Mouse (Mus musculus): ENCODE data around the gene Scn4b. TPM values are rescaled to one million over a fixed set of nuclear protein-coding genes. Genes with fewer than 3 reads are reported as not detected.

The Scn4b gene
- polyA plus RNA-seq, 1 experiment from 2014 or later = 0.28 TPM

DNA sequence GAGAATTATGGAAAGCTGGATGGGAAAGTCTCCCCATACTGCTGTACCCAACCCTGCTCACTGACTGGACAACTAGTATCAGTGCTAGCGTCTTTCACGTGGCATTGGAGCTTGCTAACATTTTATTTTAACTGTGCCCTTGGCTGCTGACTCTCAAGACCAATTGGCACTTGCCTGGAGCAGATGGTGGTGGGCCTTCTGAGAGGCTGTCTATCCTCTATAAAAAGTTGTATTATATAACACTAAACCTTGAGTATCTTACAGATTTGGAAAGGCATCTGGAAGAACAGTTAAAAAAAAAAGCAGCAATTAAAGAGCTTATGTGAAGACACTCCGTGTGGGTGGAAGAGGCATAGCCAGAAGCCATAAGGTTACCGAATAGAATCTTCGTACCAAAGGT, 32.0 kb downstream of the Scn4b start:
- WGBS = 86% methylated on average over 5 of the region's 5 CpGs
- H3K4me2 ChIP-seq = no peak overlapping the region
- ATAC-seq (ENCODE audit: insufficient number of reproducible peaks, insufficient read depth, low FRiP score, low TSS enrichment, low read depth) = no peak
- H3K9me3 ChIP-seq = 0 out of 2 replicates have a peak, but pooled peaks cover 4% of the 10 kb centered on the region
- H3K4me3 ChIP-seq (replicated peaks) = no peak overlapping the region
- H3K36me3 ChIP-seq = no peaks in the 10 kb centered on the region
- H3K27ac ChIP-seq = no peak overlapping the region
- no peaks in the 10 kb centered on the region for H3K27me3 ChIP-seq
- H3K4me1 ChIP-seq (replicated peaks) = no peaks in the 10 kb centered on the region
- no peak overlapping the region for H3K9ac ChIP-seq (replicated peaks)

- WGBS = 70% methylated on average over 1 of the region's 1 CpGs
- Histone ChIP-seq H3K9ac (replicated peaks) (no peak overlapping the region), H3K9me3 (0 out of 2 replicates have a peak, but pooled peaks cover 4% of the 10 kb centered on the region), H3K4me2 (no peak overlapping the region), H3K27me3 (no peaks in the 10 kb centered on the region), H3K4me1 (replicated peaks) (no peaks in the 10 kb centered on the region), H3K27ac (no peak overlapping the region), H3K4me3 (replicated peaks) (no peak overlapping the region), H3K36me3 (no peaks in the 10 kb centered on the region)
- ATAC-seq (ENCODE audit: insufficient number of reproducible peaks, insufficient read depth, low FRiP score, low TSS enrichment, low read depth) = no peak
Measured at GRCm38 (mm10) chr9:45171073-45171610, 32.9 kb downstream of the Scn4b start.

GRCm38 (mm10) chr9:45173475-45173874, 35.3 kb downstream of the Scn4b start:
- WGBS = 64% methylated on average over 3 of the region's 3 CpGs
- Histone ChIP-seq H3K4me2 (no peak overlapping the region), H3K4me1 (replicated peaks) (no peaks in the 10 kb centered on the region), H3K9me3 (0 out of 2 replicates have a peak, but pooled peaks cover 4% of the 10 kb centered on the region), H3K4me3 (replicated peaks) (no peak overlapping the region), H3K9ac (replicated peaks) (no peak overlapping the region), H3K36me3 (no peaks in the 10 kb centered on the region), H3K27ac (no peak overlapping the region), H3K27me3 (no peaks in the 10 kb centered on the region)
- ATAC-seq (ENCODE audit: insufficient number of reproducible peaks, insufficient read depth, low FRiP score, low TSS enrichment, low read depth) = no peak

DNA sequence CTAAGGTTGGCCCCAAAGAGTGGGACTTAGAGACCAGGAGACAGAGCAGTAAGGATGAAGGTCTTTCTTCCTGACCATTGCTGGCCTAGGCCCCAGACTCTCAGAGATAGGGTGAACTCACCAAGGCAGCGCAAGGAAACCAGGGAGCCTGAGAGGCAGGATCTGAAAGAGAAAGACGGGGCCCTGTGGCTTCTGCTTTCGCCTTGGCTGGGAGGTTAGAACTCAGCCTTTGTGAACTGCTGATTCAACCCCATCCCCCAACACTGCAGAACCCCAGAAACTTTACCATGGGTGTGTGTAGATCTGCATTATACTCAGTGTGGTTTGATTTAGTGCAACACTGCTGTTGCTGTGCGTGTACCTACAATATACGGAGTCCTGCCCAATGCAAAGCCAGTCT, 41.1 kb downstream of the Scn4b start:
- Histone ChIP-seq H3K4me2 (no peak overlapping the region), H3K4me3 (replicated peaks) (no peak overlapping the region), H3K36me3 (no peaks in the 10 kb centered on the region), H3K27me3 (no peaks in the 10 kb centered on the region; the same call in 1 of the 2 replicates), H3K9me3 (no peaks in the 10 kb centered on the region), H3K9ac (replicated peaks) (no peak overlapping the region), H3K27ac (no peak overlapping the region), H3K4me1 (replicated peaks) (peaks cover 4% of the 10 kb centered on the region; the same call in 1 of the 2 replicates)
- WGBS = 87% methylated on average over 5 of the region's 5 CpGs
- no peak for ATAC-seq (ENCODE audit: insufficient number of reproducible peaks, insufficient read depth, low FRiP score, low TSS enrichment, low read depth)

DNA sequence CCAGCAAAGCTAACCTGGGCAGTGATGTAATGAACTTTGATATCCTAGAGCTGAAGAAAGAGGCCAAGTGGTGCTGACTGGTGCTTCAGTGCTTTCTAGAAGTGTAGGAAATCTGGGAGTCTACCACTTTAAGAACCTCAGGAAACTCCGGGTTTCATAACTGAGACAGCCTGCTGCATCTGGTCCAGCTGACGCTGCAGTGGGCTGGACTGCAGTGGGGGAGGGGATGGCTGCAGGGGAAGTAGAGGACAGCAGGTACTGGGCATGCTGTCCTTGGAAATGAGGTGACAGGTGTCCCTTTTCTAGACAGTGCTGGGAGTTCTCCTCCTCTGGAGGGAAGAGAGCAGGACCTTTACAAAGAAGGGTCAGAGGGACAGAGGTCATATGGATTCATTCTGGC, 43.6 kb downstream of the Scn4b start, which contains the start of gene BC049352:
Gene BC049352 (plus strand): TSS at position 238 of the 400 bp plus-strand sequence.
- Histone ChIP-seq H3K27me3 (no peaks in the 10 kb centered on the region; the same call in 1 of the 2 replicates), H3K9ac (replicated peaks) (no peak within 1 kb of the TSS), H3K4me1 (replicated peaks) (peaks cover 4% of the 10 kb centered on the region; the same call in 1 of the 2 replicates), H3K4me2 (no peak within 1 kb of the TSS), H3K4me3 (replicated peaks) (no peak within 1 kb of the TSS), H3K27ac (no peak within 1 kb of the TSS), H3K36me3 (no peaks in the 10 kb centered on the region), H3K9me3 (no peaks in the 10 kb centered on the region)
- no peak for ATAC-seq (ENCODE audit: insufficient number of reproducible peaks, insufficient read depth, low FRiP score, low TSS enrichment, low read depth)
- WGBS = 9% methylated on average over 2 of the region's 2 CpGs

GRCm38 (mm10) chr9:45182521-45182920, 44.3 kb downstream of the Scn4b start:
- H3K36me3 ChIP-seq = no peaks in the 10 kb centered on the region
- H3K4me1 ChIP-seq (replicated peaks) = peaks cover 4% of the 10 kb centered on the region; the same call in 1 of the 2 replicates
- H3K9me3 ChIP-seq = no peaks in the 10 kb centered on the region
- no peak overlapping the region for H3K4me3 ChIP-seq (replicated peaks)
- ATAC-seq (ENCODE audit: insufficient number of reproducible peaks, insufficient read depth, low FRiP score, low TSS enrichment, low read depth) = no peak
- 60% methylated on average over 3 of the region's 3 CpGs for WGBS
- H3K27me3 ChIP-seq = no peaks in the 10 kb centered on the region; the same call in 1 of the 2 replicates
- H3K27ac ChIP-seq = no peak overlapping the region
- no peak overlapping the region for H3K4me2 ChIP-seq
- no peak overlapping the region for H3K9ac ChIP-seq (replicated peaks)

DNA sequence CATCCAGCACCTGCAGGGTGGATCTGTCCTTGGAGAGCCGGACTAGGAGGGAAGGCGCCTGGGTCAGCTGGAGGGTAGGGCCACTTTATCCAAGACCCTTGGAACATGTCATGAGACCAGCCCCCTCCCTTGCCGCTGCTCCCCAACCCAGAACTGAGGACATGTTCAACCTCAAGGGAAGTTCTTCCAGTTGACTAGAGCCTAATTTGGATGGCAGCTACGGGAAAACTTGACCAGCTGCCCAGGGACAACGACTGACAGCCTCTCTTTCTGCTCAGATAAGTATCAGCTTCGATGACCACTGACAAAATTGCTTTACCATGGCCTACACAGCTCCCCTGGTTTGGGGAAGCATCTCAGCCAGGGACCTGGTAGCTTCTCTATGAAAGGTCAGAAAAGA, 45.1 kb downstream of the Scn4b start:
- ATAC-seq (ENCODE audit: insufficient number of reproducible peaks, insufficient read depth, low FRiP score, low TSS enrichment, low read depth) = no peak
- Histone ChIP-seq H3K27ac (no peak overlapping the region), H3K9ac (replicated peaks) (no peak overlapping the region), H3K4me1 (replicated peaks) (peaks cover 4% of the 10 kb centered on the region; the same call in 1 of the 2 replicates), H3K4me3 (replicated peaks) (no peak overlapping the region), H3K9me3 (no peaks in the 10 kb centered on the region), H3K4me2 (no peak overlapping the region), H3K27me3 (no peaks in the 10 kb centered on the region; the same call in 1 of the 2 replicates), H3K36me3 (no peaks in the 10 kb centered on the region)
- WGBS = 81% methylated on average over 6 of the region's 6 CpGs

DNA sequence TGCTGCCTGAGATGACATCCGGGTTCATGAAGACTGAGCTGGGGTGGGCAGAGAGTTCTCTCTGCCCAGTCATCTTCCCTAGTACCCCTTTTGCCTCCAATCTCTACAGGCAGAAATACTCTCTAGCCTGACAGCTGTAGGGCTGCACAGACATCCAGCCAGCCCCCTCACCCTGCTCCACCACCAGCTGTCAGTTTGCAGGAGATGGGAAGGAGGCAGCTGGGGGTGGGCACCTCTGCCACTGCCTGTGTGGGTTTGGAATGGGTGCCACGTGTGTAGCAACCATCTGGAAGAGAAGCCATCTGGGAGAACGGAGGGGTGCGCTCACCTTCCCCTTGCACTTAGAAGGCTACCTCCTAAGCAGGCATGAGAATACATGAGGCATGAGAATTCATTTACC, 47.1 kb downstream of the Scn4b start:
- 79% methylated on average over 4 of the region's 4 CpGs for WGBS
- Histone ChIP-seq H3K4me3 (replicated peaks) (no peak overlapping the region), H3K4me1 (replicated peaks) (peaks cover 4% of the 10 kb centered on the region; the same call in 1 of the 2 replicates), H3K27me3 (no peaks in the 10 kb centered on the region; the same call in 1 of the 2 replicates), H3K27ac (no peak overlapping the region), H3K36me3 (no peaks in the 10 kb centered on the region), H3K9ac (replicated peaks) (no peak overlapping the region), H3K4me2 (no peak overlapping the region), H3K9me3 (no peaks in the 10 kb centered on the region)
- ATAC-seq (ENCODE audit: insufficient number of reproducible peaks, insufficient read depth, low FRiP score, low TSS enrichment, low read depth) = no peak

DNA sequence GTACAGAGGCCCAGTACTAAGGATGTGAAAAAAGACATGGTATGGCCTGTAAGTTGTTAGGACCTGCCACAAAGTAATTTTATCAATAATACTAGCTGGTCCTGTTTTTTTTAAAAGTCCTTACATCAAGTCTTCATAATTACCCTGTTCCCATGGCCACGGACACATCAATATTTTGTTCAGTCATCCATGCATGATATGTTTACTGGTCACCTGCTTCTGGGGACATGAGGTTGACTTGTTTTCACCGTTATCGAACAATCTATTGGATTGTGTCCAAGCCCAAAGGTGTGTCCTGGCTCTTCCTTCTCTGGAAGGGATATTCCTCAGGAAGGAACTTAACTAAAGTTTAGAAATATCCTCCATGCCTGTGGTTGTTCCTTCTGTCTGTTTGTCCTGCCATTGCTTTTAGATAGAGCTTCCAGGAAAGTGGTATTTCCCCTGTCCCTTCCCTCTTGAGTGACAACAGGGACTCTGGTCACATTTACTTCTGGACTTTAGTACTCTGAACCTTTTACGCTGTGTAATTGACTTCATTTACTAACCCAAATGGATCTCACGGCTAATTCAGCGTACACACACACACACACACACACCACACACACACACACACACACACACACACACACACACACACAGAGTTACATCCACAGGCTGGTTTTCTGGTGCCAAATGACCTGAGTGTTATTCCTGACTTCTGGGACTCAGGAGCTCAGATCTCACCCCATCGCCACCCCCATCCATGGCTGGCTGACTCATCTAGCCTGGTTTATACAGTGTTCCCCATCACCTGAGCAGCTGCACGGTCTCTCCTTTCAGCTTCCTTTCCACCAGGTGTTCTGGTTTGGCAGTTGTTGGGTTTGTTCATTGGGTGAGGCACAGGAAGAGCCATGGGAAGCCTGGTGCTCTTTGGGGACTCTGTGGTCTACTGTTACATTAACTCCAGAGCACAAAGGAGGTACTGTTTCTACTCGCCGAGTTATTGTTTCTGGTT, 50.7 kb downstream of the Scn4b start:
- no peak for ATAC-seq (ENCODE audit: insufficient number of reproducible peaks, insufficient read depth, low FRiP score, low TSS enrichment, low read depth)
- Histone ChIP-seq H3K27me3 (no peaks in the 10 kb centered on the region), H3K9ac (replicated peaks) (no peak overlapping the region), H3K4me2 (no peak overlapping the region), H3K4me1 (replicated peaks) (no peaks in the 10 kb centered on the region), H3K9me3 (no peaks in the 10 kb centered on the region), H3K36me3 (no peaks in the 10 kb centered on the region), H3K27ac (no peak overlapping the region), H3K4me3 (replicated peaks) (no peak overlapping the region)
- 84% methylated on average over 9 of the region's 10 CpGs for WGBS

DNA sequence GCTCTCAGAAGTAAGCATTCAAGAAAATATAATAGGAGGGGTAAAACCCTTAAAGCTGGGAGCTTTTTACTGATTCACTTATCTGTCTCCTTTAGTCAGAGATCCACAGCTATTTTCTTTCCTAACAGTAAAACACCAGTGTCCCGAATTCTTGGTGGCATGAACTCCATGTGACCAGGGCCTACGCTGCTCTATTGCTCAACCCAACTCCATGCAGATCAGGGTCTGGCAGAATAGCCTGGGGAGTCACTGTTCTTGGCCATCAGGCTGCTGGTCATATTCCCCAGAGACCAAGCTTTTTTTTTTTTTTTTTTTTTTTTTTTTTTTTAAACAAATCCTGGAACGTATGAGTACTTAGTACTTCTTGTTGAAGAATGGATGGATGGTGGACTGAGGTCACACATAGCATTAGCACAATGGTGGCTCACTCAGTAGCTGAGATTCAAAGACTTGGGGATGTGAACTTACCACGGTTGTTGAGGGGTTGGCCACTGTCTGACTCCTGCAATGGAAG, 51.5 kb downstream of the Scn4b start:
- Histone ChIP-seq H3K27me3 (no peaks in the 10 kb centered on the region), H3K9me3 (no peaks in the 10 kb centered on the region), H3K4me2 (no peak overlapping the region), H3K9ac (replicated peaks) (no peak overlapping the region), H3K27ac (no peak overlapping the region), H3K4me1 (replicated peaks) (no peaks in the 10 kb centered on the region), H3K4me3 (replicated peaks) (no peak overlapping the region), H3K36me3 (no peaks in the 10 kb centered on the region)
- ATAC-seq (ENCODE audit: insufficient number of reproducible peaks, insufficient read depth, low FRiP score, low TSS enrichment, low read depth) = no peak
- 84% methylated on average over 4 of the region's 4 CpGs for WGBS

GRCm38 (mm10) chr9:45195468-45195867, 57.3 kb downstream of the Scn4b start:
- ATAC-seq (ENCODE audit: insufficient number of reproducible peaks, insufficient read depth, low FRiP score, low TSS enrichment, low read depth) = no peak
- 80% methylated on average over 4 of the region's 4 CpGs for WGBS
- H3K4me3 ChIP-seq (replicated peaks) = no peak overlapping the region
- no peak overlapping the region for H3K4me2 ChIP-seq
- H3K9me3 ChIP-seq = no peaks in the 10 kb centered on the region
- H3K4me1 ChIP-seq (replicated peaks) = peaks cover 10% of the 10 kb centered on the region; the same call in 1 of the 2 replicates
- no peaks in the 10 kb centered on the region for H3K27me3 ChIP-seq
- no peak overlapping the region for H3K9ac ChIP-seq (replicated peaks)
- no peak overlapping the region for H3K27ac ChIP-seq
- H3K36me3 ChIP-seq = no peaks in the 10 kb centered on the region

Data from limb, embryonic 12.5 days (tissue).